Mouse (Mus musculus) B cell, adult (primary cell): Measurements from ENCODE around the gene Gm45808. TPM values are rescaled to one million over a fixed set of nuclear protein-coding genes. Genes with fewer than 3 reads are reported as not detected.

Experiments used
- total RNA-seq: library from RNA; stranded (reverse); gene quantifications from 4 replicates; pipeline ENCODE4 v1.2.4, GENCODE M21; 2023; ENCODE audit not compliant: inconsistent age

The Gm45808 gene
- 0.77 to 1.8 TPM (median 0.98 TPM) in 4 replicates for total RNA-seq

DNA sequence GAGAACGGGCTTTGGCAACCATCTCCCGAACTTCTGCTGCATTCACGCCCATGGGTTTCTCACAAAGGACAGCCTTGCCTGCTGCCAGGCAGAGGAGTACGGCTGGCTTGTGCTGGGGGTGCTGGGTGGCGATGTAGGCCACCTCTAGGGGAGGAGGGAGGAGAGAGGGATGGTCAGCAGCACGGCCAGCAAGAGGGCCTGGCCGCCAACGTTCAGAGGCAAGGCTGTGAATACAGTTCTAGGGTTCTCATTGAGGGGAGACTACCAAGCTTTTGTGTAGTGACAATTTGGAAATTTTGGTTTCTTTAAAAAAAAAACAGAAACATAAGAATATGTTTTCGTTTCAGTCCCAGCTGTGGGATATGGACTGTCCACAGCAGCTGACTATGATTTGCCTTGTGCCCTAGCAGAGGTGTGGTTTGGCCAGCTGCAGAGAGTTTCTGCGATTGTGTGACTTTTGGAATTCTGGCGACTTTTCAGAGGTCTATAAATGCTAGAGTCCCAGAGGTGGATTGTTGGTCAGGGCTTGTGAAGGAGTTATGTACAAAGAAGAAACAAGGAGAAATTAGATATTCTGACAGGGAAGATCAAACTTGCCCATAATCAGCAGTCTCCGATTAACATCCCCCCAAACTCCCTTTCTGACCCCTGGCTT is at the start of gene Gm45808:
TSS of gene Gm45808 (minus strand) at position 51 of the 655 bp plus-strand sequence.

DNA sequence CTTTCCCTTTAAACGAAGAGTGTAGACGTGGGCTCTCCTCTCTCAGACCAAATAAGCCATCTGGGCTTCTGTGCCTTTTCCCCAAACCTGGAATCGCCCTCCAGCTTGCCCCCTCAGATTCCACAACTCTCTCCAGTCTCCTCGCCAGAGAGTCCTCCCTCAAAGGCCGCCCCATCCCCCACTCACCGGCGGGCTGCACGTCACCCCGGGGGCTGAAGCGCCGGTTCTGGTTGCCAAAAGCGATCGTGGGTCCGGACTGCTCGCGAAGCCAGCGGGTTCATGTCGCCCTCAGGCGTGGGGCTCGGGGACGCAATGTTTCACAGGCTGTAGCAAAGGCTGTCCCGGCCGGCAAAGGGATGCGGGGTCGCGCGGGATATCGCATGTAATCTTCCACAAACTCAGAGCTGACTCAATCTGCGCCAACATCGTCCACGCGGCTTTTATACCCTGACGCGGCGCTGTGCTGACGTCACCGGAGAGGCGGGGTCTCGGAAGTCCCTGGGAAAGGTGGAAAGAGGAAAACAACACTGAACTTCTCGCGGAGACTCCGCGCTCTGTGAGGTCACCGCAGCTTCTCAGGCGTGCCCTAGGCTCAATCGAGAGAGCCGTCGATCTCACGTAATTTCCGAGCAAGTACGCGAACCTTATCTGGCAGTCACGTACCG is 39.3 kb upstream of the Gm45808 start, which contains the start of the genes Ppp1r15a and Plekha4:
TSS of gene Ppp1r15a (minus strand) at position 460 of the 665 bp plus-strand sequence.
TSS of gene Plekha4 (plus strand) at position 522 of the 665 bp plus-strand sequence.

DNA sequence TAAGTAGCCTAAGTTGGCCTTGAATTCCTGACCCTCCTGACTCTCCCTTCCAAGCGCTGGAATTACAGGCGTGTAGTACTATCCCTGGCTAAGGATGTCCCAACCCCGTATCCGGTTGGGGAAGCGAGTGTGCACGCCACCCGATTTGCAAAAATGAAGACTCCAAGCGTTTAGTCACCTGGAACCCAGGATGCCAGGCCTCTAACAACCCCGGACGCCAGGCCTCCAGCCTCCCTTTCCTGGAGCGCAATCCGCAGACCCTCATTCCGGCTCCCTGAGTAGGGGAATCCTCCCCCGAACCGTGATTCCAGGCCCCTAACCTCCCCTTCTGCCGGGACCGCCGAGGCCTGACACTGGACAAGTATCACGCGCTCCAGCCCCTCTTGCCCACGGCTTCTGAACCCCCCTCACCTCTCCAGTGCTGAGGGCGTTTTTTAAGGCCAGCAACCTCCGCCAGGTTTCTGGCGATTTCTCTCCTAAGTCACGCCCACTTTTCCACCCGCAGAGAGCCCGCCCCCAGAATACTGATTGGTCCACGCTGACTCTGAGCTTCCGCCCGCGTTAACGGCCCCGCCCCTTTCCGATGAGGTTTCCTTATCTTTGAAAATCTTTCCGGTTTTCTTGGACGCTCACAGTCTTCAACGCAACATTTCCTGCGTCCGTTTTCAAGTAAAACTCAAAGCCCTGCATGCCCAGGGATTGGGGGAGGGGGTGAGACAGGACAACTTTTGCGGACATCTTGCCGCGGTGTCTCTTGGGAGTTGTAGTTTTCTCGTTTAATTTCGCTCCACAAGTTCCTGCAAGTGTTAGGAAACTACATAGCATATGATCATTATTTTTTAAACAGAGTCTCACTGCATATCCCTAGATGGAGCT is 23.5 kb upstream of the Gm45808 start, which contains the start of gene Nucb1:
TSS of gene Nucb1 (minus strand) at position 495 of the 876 bp plus-strand sequence.

DNA sequence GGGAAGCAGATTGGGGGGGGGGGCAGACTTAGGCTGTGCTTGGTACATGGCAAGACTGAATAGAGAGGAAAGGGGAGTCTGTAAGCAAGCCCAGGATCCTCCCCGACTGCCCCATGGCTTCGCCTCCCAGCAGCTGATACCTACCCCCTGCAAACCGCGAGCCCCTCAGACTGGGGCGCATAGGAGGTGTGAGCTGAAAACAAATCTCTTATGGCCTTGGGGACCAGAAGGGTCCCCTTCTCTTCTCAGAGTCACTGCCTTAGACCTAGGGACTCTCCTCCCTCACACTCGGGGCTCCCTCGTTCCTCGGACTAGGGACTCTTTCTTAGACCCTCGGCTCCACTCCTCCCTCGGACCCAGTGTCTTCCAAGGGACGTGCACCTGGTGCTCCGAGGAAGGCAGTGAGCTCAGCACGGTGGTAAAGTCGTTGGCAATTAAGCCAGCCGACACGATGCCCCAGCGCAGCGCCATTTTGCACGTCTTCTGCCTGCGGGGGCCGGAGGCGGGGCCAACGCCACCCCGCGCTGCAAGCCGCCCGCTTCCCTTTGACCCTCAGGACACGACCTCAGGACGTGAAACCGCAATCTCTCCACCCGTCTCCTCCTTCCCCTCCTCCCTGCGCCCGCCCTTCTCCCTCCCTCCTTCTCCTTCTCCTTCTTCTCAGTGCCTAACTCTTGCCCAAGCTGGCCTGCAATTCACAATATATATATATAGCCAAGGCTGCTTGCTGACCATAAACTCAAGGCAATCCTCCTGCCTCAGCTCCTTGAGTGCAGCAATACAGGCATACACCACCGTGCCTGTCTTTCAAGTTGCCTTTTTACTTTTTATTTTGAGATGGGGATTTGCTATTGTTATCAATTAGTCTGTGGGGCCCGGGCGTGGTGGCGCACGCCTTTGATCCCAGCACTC is 1.9 kb upstream of the Gm45808 start, which contains the start of gene Dhdh:
TSS of gene Dhdh (minus strand) at position 513 of the 912 bp plus-strand sequence.

DNA sequence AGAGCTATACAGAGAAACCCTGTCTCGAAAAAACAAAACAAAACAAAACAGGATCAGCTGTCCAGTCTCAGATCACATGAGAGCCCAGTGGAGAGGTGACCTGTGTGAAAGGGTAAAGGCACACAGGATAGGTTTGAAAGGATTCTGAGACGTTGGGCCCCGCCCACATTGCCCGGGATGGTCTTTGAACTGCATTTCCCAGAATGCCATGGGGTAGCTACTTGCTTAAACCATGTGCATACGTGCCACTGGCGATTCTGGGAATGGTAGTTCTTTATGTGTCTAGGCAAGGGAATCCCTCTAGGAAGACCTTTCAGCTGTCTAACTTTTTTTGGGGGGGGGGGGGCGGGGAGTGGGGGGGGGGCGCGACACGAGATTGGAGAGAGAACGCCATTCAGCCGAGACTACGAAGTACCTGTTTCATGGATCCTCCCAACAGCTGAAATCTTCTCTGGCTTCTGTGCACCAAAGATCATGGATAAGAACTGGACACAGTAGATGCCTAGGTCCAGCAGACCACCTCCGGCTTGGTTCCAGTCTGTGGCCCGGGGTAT is 5.2 kb downstream of the Gm45808 start, which contains the start of gene Tulp2:
TSS of gene Tulp2 (plus strand) at position 504 of the 554 bp plus-strand sequence.

DNA sequence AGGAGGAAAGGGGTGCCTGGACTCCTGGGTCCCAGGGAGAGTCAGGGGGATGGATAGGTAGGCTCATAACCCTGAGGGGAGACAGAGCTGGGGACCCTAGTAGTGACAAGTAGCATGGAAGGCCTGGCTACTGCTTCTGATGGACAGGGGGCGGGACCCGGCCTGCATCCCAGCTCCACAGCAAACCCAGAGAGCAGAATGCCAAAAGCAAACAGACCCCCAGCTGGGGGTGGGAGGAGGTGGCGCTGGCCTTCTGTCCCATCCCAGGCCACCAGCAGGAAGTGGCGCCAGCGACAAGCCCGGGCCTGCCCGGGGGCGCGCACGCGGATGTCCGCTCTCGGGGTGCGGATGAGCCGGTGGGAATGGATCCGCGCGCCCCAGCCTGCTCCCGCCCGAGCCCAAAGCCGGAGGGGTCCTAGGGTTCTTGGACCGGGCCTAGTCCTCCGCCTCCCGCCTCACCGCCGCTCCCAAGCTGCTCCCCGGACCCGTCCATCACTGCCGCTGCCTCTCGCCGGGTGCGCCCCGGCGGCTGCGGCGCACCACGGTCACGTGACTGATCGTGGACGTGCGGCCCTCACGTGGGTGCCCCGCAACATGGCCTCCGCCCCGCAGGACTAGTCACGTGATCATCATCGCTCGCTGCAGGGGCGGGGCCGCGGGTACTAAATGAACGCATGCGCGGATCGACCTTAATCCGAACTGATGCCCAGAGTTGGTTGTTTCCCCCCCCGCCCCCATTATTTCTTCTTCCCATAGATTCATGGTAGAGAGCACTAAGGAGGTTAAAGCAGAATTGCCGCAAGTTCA is 20.1 kb downstream of the Gm45808 start, which contains the start of gene Bax:
TSS of gene Bax (minus strand) at position 616 of the 807 bp plus-strand sequence.

DNA sequence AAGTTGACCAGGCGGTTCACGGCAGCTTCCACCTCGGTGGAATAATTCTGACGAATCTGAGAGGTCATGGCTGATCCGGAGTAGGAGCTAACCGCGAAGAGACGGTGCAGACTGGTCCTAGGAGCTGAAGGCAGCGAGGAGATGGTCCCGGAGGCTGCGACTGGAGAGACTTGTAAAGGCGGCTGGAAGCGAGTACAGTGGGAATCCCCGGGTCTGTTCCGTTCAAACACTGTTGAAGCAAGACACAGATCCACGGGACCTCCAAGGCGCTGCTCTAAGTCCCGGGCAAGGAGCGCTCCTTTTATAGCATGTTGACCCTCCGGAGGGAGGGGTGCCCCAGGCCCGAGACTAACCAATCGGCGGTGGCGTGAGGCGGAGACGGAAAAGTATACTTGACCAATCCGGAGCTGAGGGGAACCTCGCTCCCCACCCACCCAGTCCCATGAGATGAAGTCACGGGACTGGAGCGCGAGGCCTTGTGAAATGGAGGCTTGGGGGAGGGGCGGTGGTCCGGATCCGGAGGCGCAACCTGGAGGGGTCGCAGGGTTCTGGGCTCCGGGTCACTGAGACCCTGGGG is 27.0 kb downstream of the Gm45808 start, which contains the start of gene Ftl1:
TSS of gene Ftl1 (minus strand) at position 321 of the 577 bp plus-strand sequence.

DNA sequence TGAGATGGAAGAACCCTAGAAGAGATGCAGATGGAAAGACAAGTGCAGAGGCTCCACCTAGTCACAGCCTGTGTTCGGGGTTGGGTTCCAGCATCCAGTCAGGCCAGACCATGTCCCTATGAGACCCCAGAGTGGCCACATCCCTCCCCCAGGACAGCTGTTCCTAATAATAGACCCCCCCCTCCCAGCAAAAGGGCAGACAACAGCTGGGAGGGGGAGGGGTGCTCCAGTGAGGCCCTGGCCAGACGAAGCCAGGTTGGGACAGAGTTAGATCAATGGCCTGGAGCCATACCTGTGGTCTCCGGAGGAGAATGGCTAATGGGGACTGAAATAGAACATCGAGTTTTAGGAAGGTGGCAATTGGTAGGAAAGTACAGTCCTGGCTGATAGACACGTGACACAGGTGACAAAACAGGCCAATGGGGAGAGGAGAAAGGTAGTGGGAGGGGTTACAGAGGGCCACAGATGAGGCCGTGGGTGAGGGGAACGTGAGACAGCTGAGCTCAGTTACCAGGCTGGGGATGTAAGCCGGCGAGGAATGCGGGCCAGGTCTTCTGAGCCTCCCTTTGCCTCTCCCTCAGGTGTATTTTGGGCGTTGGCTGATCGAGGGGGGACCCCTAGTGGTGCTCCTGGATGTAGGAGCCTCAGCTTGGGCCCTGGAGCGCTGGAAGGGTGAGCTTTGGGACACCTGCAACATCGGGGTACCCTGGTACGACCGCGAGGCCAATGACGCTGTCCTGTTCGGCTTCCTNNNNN is 48.9 kb downstream of the Gm45808 start, which contains the start of gene Ruvbl2:
TSS of gene Ruvbl2 (minus strand) at position 576 of the 756 bp plus-strand sequence.

DNA sequence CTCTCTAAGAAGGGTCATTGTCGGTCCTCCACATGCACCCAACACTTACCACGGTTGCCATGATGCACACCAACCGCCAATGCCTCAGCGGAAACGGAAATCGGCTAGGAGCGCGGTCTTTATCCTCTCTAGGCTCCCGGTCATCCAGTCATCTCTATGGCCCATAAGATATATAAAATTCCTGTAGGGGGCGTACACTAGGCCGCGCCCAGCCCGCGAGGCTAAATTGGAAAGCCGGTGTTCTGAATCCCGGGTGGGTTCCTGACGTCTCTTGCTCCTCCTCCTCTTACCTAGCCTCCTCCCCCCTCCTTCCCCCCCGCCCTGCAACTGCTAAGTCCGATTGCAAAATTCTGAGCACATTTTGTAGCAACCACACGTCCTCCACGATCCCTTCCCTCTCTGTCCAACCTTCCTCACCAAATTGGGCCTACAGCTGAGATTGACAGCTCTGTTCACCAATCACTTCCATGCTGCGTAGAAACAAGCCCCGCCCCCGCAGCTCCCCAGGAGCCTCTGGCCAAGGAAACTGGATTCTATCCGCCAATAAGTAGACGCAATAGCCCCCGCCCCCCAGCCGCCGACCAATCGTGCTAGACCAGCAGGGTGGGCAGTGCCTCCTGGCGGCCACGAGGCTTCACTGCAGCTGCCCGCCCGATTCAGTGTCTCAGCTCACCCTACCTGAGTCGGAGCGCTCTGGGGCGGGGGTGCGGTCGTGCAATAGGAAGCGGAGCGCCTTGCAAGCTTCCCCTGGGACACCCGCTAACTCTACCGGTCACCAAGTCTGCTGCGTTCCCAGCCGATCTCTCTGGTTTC is 52.2 kb downstream of the Gm45808 start, which contains the start of gene Gys1:
TSS of gene Gys1 (plus strand) at position 642 of the 813 bp plus-strand sequence.

DNA sequence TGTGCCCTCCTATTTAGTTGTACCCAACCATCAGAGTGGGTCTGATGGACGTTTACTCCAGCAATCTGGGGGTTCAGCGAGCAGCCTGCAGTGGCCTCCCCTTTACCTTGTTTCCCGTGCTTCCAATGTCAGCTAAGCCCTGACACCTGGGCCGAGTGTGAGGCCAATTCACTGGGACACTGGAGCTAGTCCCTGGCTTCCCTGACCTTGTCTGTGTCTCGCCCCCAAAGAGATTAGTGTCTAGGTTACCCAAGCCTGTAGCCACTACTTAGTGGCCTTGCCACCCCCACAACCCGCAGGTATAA is 66.0 kb downstream of the Gm45808 start, which contains the start of gene Lhb:
TSS of gene Lhb (plus strand) at position 206 of the 305 bp plus-strand sequence.

Other genes starting within 250 kb of the Gm45808 start
- gene Cd37, start 247.7 kb downstream of the Gm45808 start, total RNA-seq, result 1,683 to 1,834 TPM (median 1,832 TPM) in 4 replicates
- gene Slc6a16, start 245.7 kb downstream of the Gm45808 start, total RNA-seq, result not detected in 4 replicates
- 0.51 to 0.64 TPM (median 0.60 TPM) in 4 replicates for gene Slc6a21, start 209.3 kb downstream of the Gm45808 start, total RNA-seq
- 5.9 to 13.0 TPM (median 9.1 TPM) in 4 replicates for gene Trpm4, start 153.0 kb downstream of the Gm45808 start, total RNA-seq
- not detected in 4 replicates for gene Hrc, start 151.5 kb downstream of the Gm45808 start, total RNA-seq
- gene Ppfia3, start 119.8 kb downstream of the Gm45808 start, total RNA-seq, result 0.13 to 0.33 TPM (median 0.23 TPM) in 4 replicates
- 1.2 TPM in 1 of 4 replicates, not detected in the others for gene Lin7b, start 116.2 kb downstream of the Gm45808 start, total RNA-seq
- 574 to 602 TPM (median 590 TPM) in 4 replicates for gene Snrnp70, start 91.1 kb downstream of the Gm45808 start, total RNA-seq
- not detected in 4 replicates for gene Kcna7, start 81.2 kb downstream of the Gm45808 start, total RNA-seq
- not detected in 4 replicates for gene Ntf5, start 73.1 kb downstream of the Gm45808 start, total RNA-seq
- not detected in 4 replicates for gene Lhb, start 66.0 kb downstream of the Gm45808 start, total RNA-seq
- 15.2 to 19.8 TPM (median 17.4 TPM) in 4 replicates for gene Gys1, start 52.0 kb downstream of the Gm45808 start, total RNA-seq
- 38.2 to 60.2 TPM (median 47.5 TPM) in 4 replicates for gene Ruvbl2, start 48.7 kb downstream of the Gm45808 start, total RNA-seq
- gene Ftl1, start 26.9 kb downstream of the Gm45808 start, total RNA-seq, result 648 to 704 TPM (median 682 TPM) in 4 replicates
- 107 to 138 TPM (median 119 TPM) in 4 replicates for gene Bax, start 19.9 kb downstream of the Gm45808 start, total RNA-seq
- gene Tulp2, start 4.9 kb downstream of the Gm45808 start, total RNA-seq, result not detected in 4 replicates
- gene Dhdh, start 2.0 kb upstream of the Gm45808 start, total RNA-seq, result 2.9 to 3.9 TPM (median 3.5 TPM) in 4 replicates
- 76.1 to 93.0 TPM (median 84.2 TPM) in 4 replicates for gene Nucb1, start 23.6 kb upstream of the Gm45808 start, total RNA-seq
- gene Ppp1r15a, start 39.5 kb upstream of the Gm45808 start, total RNA-seq, result 1,362 to 1,471 TPM (median 1,417 TPM) in 4 replicates
- gene Plekha4, start 39.5 kb upstream of the Gm45808 start, total RNA-seq, result 0.83 to 4.6 TPM (median 2.2 TPM) in 4 replicates
- gene Hsd17b14, start 68.1 kb upstream of the Gm45808 start, total RNA-seq, result not detected in 4 replicates
- gene Bcat2, start 83.3 kb upstream of the Gm45808 start, total RNA-seq, result 27.1 to 39.9 TPM (median 32.9 TPM) in 4 replicates
- not detected in 4 replicates for gene Fgf21, start 128.7 kb upstream of the Gm45808 start, total RNA-seq
- gene Fut1, start 130.5 kb upstream of the Gm45808 start, total RNA-seq, result not detected in 4 replicates
- gene Izumo1, start 135.0 kb upstream of the Gm45808 start, total RNA-seq, result not detected in 4 replicates
- gene Rasip1, start 140.7 kb upstream of the Gm45808 start, total RNA-seq, result 0.27 to 0.35 TPM in 2 of 4 replicates, not detected in the others
- gene Mamstr, start 153.2 kb upstream of the Gm45808 start, total RNA-seq, result not detected in 4 replicates
- not detected in 4 replicates for gene Fut2, start 179.6 kb upstream of the Gm45808 start, total RNA-seq
- 0.42 TPM in 1 of 4 replicates, not detected in the others for gene Ntn5, start 197.2 kb upstream of the Gm45808 start, total RNA-seq
- gene Sec1, start 207.6 kb upstream of the Gm45808 start, total RNA-seq, result 0.27 TPM in 1 of 4 replicates, not detected in the others
- not detected in 4 replicates for gene Car11, start 213.0 kb upstream of the Gm45808 start, total RNA-seq
- gene Dbp, start 218.3 kb upstream of the Gm45808 start, total RNA-seq, result 17.8 to 20.5 TPM (median 19.0 TPM) in 4 replicates
- 2,003 to 2,338 TPM (median 2,227 TPM) in 4 replicates for gene Rpl18, start 228.6 kb upstream of the Gm45808 start, total RNA-seq
- 30.8 to 37.6 TPM (median 33.8 TPM) in 4 replicates for gene Sphk2, start 231.2 kb upstream of the Gm45808 start, total RNA-seq
- gene Fam83e, start 234.4 kb upstream of the Gm45808 start, total RNA-seq, result 0.77 to 1.7 TPM (median 1.3 TPM) in 4 replicates
- not detected in 4 replicates for gene Spaca4, start 239.0 kb upstream of the Gm45808 start, total RNA-seq